Mouse (Mus musculus) monocyte, adult 5-6 weeks (primary cell): ENCODE data around the gene Ufd1. TPM values are rescaled to one million over a fixed set of nuclear protein-coding genes. Genes with fewer than 3 reads are reported as not detected.
A peak's percentile ranks its signal among the peaks of the same experiment; 100 is the strongest.

Experiments
- ATAC-seq: fragments of 153-309, 156-312 bp; replicated peaks from 2 replicates; pipeline ENCODE4 v1.8.0; 2017; ENCODE audit warnings: mild to moderate bottlenecking; ENCODE audit not compliant: low TSS enrichment, insufficient number of reproducible peaks, severe bottlenecking, poor library complexity, low FRiP score
- total RNA-seq: library from RNA; stranded (forward); fragments of 200-1000, 200-491, 200-594 nt; gene quantifications from 3 replicates; pipeline ENCODE4 v1.2.3, GENCODE M21; 2017

Gene Ufd1
- total RNA-seq, 1 experiment from 2014 or later: 110 TPM

- peak; percentile 83 for ATAC-seq
Measured at GRCm38 (mm10) chr16:18876442-18877308, 65.1 kb downstream of the Ufd1 start, which contains the start of the genes Mrpl40 and Hira. Mrpl40 (minus strand) TSS chr16:18876862. Hira (plus strand) TSS chr16:18877037.

GRCm38 (mm10) chr16:18877386-18878090 is 66.0 kb downstream of the Ufd1 start:
- ATAC-seq: 0 out of 2 replicates have a peak, but pooled peaks have one; percentile 10

GRCm38 (mm10) chr16:18878091-18878720 is 66.6 kb downstream of the Ufd1 start:
- ATAC-seq: no peak

GRCm38 (mm10) chr16:18884044-18884443 is 72.5 kb downstream of the Ufd1 start:
- ATAC-seq: no peak

Other genes starting within 250 kb of the Ufd1 start
- not detected in 3 replicates for gene Tbx1, start 221.1 kb upstream of the Ufd1 start, total RNA-seq
- gene Gp1bb, start 189.4 kb upstream of the Ufd1 start, total RNA-seq: 2.5 to 12.9 TPM in 2 of 3 replicates, not detected in the other
- 1.0 to 7.6 TPM in 2 of 3 replicates, not detected in the other for gene Gm49601, start 185.4 kb upstream of the Ufd1 start, total RNA-seq
- 1.5 to 6.3 TPM (median 4.2 TPM) in 3 replicates for gene Sept5, start 181.8 kb upstream of the Ufd1 start, total RNA-seq
- not detected in 3 replicates for gene Cldn5, start 34.9 kb upstream of the Ufd1 start, total RNA-seq
- 1.8 to 6.1 TPM (median 2.5 TPM) in 3 replicates for gene Cdc45, start 208 bp downstream of the Ufd1 start, total RNA-seq
- 26.2 to 49.7 TPM (median 26.5 TPM) in 3 replicates for gene 2510002D24Rik, start 24.8 kb downstream of the Ufd1 start, total RNA-seq
- 3.1 to 5.0 TPM in 2 of 3 replicates, not detected in the other for gene Gm28539, start 24.8 kb downstream of the Ufd1 start, total RNA-seq
- gene Mrpl40, start 65.1 kb downstream of the Ufd1 start, total RNA-seq: 46.0 to 91.3 TPM (median 63.6 TPM) in 3 replicates
- 23.1 to 52.8 TPM (median 34.3 TPM) in 3 replicates for gene Hira, start 65.3 kb downstream of the Ufd1 start, total RNA-seq